Mouse (Mus musculus) heart, embryonic 11.5 days (tissue): ENCODE results near the gene Ftcd. TPM values are rescaled to one million over a fixed set of nuclear protein-coding genes. Genes with fewer than 3 reads are reported as not detected.

Source experiments
- ATAC-seq: fragments of 200-750 bp; cut with Nextera tagmentation; replicated peaks from 2 replicates; pipeline ENCODE4 v1.8.0; 2017; ENCODE audit warnings: moderate library complexity; ENCODE audit not compliant: insufficient number of reproducible peaks, low FRiP score, low TSS enrichment
- H3K27ac ChIP-seq: fragments of 300-500 bp; sonication (generic); 2 replicates; pipeline ENCODE4 v1.5.1; 2014; ENCODE audit warnings: mild to moderate bottlenecking, low read depth, low read length
- H3K27me3 ChIP-seq: fragments of 300-500 bp; sonication (generic); 2 replicates; pipeline ENCODE4 v1.6.1; 2014; ENCODE audit warnings: mild to moderate bottlenecking, low read length, mixed read lengths; ENCODE audit not compliant: control insufficient read depth, insufficient read depth
- H3K36me3 ChIP-seq: fragments of 300-500 bp; sonication (generic); 2 replicates; pipeline ENCODE4 v1.6.1; 2014; ENCODE audit warnings: mild to moderate bottlenecking, low read length, moderate library complexity, mixed read lengths; ENCODE audit not compliant: control insufficient read depth, insufficient read depth
- H3K4me1 ChIP-seq: fragments of 300-500 bp; sonication (generic); 2 replicates; pipeline ENCODE4 v1.6.1; 2014; ENCODE audit warnings: low read length; ENCODE audit not compliant: control insufficient read depth, insufficient read depth
- H3K4me2 ChIP-seq: fragments of 300-500 bp; sonication (generic); 2 replicates; pipeline ENCODE4 v1.6.1; 2014; ENCODE audit warnings: mild to moderate bottlenecking, moderate library complexity
- H3K4me3 ChIP-seq: fragments of 300-500 bp; sonication (generic); 2 replicates; pipeline ENCODE4 v1.5.1; 2014; ENCODE audit warnings: low read depth, low read length
- H3K9ac ChIP-seq: fragments of 300-500 bp; sonication (generic); 2 replicates; pipeline ENCODE4 v1.6.1; 2014; ENCODE audit warnings: mild to moderate bottlenecking, low read depth, low read length, moderate library complexity
- H3K9me3 ChIP-seq: fragments of 300-500 bp; sonication (generic); replicated peaks from 2 replicates; pipeline ENCODE4 v1.6.1; 2016; ENCODE audit warnings: low read length; ENCODE audit not compliant: control insufficient read depth
- WGBS: fragments of 180-500 bp; shearing (Covaris S2); extraction: QIAGEN DNeasy Blood & Tissue Kit; methylation state at CpG from one replicate; pipeline ENCODE4 v1.1.7; 2014; ENCODE audit not compliant: insufficient replicate concordance; 5-methylcytosine and 5-hydroxymethylcytosine counted together
- polyA plus RNA-seq: library from polyadenylated mRNA; unstranded; fragments of >200 nt; fragmentation: Nextera tagmentation; extraction: Ambion mirVana; gene quantifications from 2 replicates; pipeline ENCODE4 v1.2.1, GENCODE M21; 2014

Gene Ftcd
- polyA plus RNA-seq, 1 experiment from 2014 or later, result 1.9 TPM

DNA sequence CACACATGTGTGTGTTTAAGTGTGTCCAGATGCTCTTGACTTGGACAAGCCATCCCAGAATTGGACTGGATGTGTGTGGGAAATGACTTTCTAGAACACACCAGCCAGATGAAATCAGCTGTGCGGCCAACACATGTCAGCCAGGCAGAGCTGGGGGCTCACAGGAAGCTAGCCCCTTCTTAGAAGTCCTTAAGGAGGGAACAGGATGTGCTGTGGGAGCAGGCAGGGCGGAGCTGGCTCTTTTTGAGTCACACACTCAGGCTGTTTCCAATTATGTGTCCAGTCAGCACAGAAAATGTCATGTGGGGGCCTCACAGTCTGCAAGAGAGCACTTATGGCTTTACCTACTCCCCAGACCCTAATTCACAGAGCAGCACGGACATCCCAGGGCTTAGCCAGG, 60.6 kb downstream of the Ftcd start:
- peaks cover 8% of the 10 kb centered on the region for H3K4me1 ChIP-seq
- no peak overlapping the region for H3K4me2 ChIP-seq
- no peaks in the 10 kb centered on the region for H3K9me3 ChIP-seq
- H3K4me3 ChIP-seq, result no peak overlapping the region
- no peak overlapping the region for H3K27ac ChIP-seq
- ATAC-seq, result 0 out of 2 replicates have a peak, but pooled peaks have one; percentile 22
- H3K36me3 ChIP-seq, result no peaks in the 10 kb centered on the region
- 53% methylated on average over 3 of the region's 3 CpGs for WGBS
- H3K27me3 ChIP-seq, result no peaks in the 10 kb centered on the region
- no peak overlapping the region for H3K9ac ChIP-seq

DNA sequence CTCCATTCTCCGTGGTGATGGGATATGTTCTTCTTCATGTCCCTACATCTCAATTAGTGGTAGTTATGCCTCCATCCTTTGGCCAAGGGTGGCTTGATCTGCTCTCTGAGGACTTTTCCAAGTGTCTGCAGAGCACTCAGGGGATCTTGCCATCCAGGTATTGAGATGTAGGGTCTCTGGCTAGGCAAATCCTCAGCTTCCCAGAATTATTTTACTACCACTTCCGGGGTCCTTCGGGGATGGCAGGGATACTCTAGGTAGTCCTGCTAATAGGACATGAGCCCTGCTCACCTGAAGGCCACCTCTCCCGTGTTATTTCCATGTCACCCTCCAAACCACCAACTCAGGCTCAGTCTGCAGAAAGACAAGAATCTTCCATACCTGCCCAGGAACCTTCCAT, 61.2 kb downstream of the Ftcd start:
- Histone ChIP-seq H3K27me3 (no peaks in the 10 kb centered on the region), H3K9me3 (no peaks in the 10 kb centered on the region), H3K4me2 (no peak overlapping the region), H3K4me3 (no peak overlapping the region), H3K36me3 (no peaks in the 10 kb centered on the region), H3K9ac (no peak overlapping the region), H3K27ac (no peak overlapping the region), H3K4me1 (peaks cover 8% of the 10 kb centered on the region)
- ATAC-seq, result no peak
- 79% methylated on average over 4 of the region's 4 CpGs for WGBS

Other genes starting within 250 kb of the Ftcd start
- gene Dip2a, start 230.4 kb upstream of the Ftcd start, polyA plus RNA-seq, result 5.6 and 5.7 TPM in 2 replicates
- gene AC141477.1, start 135.2 kb upstream of the Ftcd start, polyA plus RNA-seq, result not detected in 2 replicates
- 11.8 and 12.5 TPM in 2 replicates for gene Pcnt, start 132.9 kb upstream of the Ftcd start, polyA plus RNA-seq
- gene 2610028H24Rik, start 126.6 kb upstream of the Ftcd start, polyA plus RNA-seq, result not detected in 2 replicates
- 34.2 and 51.2 TPM in 2 replicates for gene Mcm3ap, start 106.7 kb upstream of the Ftcd start, polyA plus RNA-seq
- 4.6 and 5.2 TPM in 2 replicates for gene Ybey, start 106.5 kb upstream of the Ftcd start, polyA plus RNA-seq
- 14.0 and 15.1 TPM in 2 replicates for gene Lss, start 44.1 kb upstream of the Ftcd start, polyA plus RNA-seq
- not detected in 2 replicates for gene Spatc1l, start 13.4 kb upstream of the Ftcd start, polyA plus RNA-seq
- gene Col6a2, start 48.0 kb downstream of the Ftcd start, polyA plus RNA-seq, result 11.6 and 16.3 TPM in 2 replicates
- gene Col6a1, start 150.5 kb downstream of the Ftcd start, polyA plus RNA-seq, result 16.3 and 22.1 TPM in 2 replicates